Mouse (Mus musculus): Measurements from ENCODE around the gene Hmces.
A peak's percentile ranks its signal among the peaks of the same experiment; 100 is the strongest.

Gene Hmces

DNA sequence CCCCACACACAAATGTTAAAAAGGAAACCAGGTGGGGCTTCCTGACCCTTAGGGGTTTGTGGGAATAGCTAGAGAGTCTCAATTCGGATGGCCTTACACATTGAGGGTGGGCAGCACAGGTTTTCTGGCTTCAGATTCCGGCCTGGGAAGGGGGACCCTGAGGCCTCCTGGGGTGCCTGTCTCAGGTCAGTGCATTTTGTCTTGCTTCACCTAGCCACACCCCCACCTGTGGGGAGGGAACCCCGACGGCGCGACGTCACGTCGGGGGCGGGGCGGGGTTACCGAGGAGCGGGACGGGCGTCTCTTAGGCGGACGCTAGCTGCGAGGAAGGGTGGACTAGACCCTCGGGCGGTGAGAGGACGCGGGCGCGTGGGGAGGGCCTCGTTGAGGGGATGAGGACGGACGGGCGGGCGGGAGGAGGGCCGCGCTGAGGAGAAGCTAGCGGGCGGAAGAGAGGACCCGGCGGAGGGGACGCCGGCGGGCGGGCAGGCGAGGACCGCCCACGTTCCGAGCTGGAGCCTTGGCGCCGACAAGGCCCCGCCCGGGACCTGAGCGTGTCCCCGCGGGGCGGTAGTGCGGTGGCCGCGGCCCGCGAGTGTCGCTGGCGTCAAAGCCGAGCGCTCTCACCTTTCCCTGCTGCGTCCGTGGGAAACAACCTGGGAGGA, at the start of gene Hmces:
TSS of gene Hmces (plus strand) at position 275 of the 665 bp plus-strand sequence.
- peak; percentile 72 to 74 for DNase-seq (ENCODE audit: low spot score in 2 of 2)

DNA sequence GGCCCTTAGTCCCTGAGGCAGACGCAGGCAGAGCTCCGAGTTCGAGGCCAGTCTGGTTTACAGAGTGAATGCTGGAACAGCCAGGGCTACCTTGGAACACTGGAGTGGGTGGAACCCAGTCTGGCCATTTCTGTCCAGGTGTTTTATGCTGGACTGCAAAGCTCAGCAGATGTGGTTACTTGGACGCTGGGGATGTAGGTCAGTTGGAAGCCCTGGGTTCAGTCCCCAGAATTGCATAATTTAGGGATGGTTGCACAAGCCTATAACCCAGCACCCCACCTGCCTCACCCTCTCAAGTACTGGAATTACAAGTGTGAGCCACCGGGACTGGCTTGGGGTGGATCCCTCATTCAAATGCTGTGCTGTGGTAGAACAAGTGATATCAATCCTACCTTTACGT, 47.5 kb upstream of the Hmces start:
- DNase-seq (ENCODE audit: low spot score in 2 of 2): no peak

DNA sequence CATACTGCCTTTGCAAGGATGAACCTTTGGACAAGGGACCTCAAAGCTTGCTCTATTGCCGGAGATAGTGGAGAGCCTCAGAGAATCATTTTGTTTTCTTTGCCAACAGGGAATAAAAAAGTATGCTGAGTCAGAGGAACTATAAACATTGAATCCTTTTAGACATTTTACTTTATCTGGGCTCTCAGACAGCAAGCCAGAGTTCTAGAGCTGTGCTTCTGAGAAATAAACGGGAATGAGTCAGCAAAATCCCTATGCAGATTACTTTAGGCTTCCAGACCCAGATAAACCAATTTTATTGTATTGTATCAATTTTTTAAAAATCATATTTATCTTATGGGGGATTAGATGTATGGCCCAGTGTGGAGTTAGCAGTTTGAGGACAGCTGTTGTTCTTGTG, 46.5 kb upstream of the Hmces start:
- DNase-seq (ENCODE audit: low spot score in 2 of 2): no peak

DNA sequence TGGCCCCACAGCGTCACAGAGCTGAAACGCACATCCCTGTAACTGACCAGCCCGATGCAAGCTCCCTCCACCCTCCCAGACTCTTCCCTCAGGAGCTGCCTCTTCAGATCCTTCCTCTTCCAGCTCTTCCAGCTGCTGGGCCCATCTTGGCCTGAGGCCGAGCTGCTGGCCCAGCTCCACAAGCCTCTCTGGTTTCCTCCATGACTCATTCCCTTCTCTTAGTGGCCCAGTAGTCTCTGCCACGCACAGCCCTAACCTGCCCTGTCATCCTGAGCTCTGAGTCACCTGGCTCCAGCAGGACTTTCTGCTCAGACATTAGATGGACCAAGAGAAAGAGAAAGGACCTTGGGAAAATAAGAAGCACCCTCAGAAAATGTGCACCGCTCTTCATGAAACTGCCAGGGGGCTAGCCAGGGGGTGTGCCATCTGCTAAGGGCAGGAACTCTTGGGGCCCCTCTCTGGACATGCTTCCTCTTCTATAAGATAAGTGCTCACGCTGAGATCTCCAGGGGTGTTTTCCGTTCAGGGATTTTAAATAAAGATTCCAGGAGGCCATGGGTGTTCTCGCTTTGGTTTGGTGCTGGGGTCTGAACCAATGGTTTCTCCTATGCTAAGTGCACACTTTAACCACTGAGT, 44.7 kb upstream of the Hmces start:
- no peak for DNase-seq (ENCODE audit: low spot score in 2 of 2)

DNA sequence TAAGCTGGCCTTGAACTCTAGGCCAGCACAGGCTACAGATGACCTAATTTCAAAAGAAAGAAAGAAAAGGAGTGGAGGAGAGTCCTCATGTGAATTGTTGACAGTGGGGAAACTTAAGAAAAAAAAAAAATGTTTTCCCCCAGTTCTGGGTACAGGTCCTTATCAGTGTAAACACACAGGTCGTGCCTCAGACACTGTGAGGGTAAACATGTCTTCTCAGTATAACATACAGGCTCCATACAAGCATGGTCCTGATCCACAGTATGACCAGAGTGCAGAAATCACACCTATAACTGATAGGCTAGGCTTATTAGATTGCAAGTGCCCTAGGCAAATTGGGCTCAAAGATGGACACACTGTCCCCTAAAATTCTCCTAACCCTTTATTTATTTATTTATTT, 43.3 kb upstream of the Hmces start:
- DNase-seq (ENCODE audit: low spot score in 2 of 2): no peak

DNA sequence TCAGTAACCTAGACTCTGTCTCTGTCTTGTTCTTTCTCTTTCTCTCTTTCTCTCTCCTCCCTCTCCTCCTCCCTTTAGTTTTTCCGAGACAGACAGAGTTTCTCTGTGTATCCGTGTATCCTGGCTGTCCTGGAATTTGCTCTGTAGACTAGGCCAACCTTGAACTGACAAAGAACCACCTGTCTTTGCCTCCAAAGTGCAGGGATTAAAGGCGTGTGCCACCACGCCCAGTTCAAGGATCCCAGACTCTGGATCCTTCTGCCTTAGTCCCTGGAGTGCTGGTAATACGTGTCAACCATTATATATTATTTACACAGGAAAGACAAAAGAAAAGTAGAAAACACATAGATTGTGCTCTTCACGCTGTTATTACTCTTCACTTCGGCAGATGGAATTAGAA, 42.5 kb upstream of the Hmces start:
- no peak for DNase-seq (ENCODE audit: low spot score in 2 of 2)

DNA sequence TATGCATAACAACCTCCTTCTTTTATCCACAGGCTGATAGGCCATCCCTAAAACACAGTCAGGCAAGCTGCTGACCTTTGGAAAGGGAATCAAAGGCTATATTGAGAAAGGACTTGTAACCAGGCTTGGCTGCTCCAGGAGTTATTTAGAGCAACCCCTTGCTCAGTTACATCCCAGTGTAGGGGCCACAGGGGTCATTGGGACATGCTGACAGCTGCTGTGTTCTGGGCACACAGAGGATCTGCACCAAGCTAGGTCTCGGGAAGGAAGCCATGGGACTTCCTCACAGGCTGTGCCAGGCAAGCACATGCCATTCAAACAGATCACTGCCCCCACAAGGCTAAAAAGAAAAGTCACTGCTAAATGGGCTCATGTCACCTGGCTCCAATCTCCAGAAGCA, 40.6 kb upstream of the Hmces start:
- no peak for DNase-seq (ENCODE audit: low spot score in 2 of 2)

DNA sequence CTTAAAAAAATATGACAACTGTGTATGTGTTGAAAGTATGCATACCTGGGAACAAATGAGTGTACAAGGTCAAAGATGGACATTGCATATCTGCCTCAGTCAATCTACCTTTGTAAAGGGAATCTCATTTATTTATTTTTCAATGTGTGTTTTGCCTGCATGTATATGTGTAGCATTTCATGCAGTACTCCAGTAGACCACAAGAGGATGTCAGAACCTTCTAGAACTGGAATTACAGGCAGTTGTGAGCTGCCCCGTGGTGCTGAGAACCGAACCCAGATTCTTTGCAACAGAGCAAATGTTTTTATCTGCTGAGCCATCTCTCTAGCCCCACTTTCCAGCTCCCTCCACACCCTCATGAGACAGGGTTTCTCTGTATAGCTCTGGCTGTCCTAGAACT, 39.8 kb upstream of the Hmces start:
- no peak for DNase-seq (ENCODE audit: low spot score in 2 of 2)

DNA sequence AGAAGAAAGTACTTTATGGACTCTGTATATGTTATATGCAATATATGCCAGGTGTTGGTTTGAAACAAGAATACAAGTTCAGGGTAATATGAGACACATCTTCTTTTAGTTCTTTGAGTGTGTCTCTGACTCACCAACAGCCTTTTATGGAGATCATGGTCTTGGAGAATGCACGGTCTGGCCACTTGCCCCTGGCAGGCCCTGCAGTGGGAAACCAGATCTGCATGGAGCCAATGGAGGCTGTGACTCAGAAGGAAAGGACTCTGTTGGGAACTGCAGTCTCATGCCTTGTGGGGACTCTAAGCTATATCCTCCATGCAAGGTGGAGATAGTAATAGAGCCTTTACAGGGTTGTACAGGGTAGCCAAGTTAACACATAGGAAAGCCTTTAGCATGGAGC, 38.7 kb upstream of the Hmces start:
- no peak for DNase-seq (ENCODE audit: low spot score in 2 of 2)

DNA sequence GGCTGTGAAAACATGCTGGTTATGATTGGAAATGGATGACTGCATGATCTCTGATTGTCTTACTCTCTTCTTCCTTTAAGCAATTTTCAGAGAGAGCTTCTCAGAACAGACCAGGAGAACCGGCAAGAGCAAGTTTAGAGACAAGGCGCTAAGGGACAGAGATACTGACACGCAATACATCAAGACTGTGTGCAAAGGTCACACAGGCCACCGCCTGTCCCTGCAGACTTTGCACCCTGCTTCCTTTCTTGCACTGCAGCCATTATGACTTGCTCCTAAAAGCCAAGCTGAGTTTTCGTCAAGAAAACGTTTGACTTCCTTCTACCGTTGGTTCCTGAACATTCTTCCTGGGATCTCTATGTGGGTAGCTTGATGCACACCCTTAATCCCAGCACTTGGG, 38.2 kb upstream of the Hmces start:
- DNase-seq (ENCODE audit: low spot score in 2 of 2): no peak

DNA sequence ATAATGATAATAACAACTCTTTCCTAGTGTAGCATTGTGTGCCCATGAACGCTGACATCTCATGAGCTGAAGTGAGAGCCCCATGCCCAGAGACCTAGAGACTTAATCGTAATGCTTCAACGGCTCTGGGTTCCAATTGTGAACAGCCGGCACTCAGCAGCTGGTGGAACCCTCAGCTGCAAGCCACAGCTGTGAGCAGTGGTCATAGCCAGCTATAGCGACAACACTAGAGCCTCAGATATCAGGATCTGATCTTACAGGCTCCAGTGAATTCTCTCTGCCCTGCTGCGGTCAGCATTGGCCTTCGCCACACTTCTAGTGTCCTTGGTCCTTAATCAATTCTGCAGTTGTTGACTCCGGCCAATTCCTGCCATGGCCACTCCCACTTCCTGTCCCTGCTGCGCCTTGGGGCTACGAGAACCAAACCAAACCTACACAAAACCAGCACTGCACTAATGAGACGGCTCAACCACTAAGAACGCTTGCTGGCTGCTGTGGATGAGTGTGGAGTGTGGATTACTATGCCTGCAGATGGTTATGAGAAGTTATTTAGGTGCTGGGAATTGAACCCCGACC, 37.6 kb upstream of the Hmces start:
- no peak for DNase-seq (ENCODE audit: low spot score in 2 of 2)

DNA sequence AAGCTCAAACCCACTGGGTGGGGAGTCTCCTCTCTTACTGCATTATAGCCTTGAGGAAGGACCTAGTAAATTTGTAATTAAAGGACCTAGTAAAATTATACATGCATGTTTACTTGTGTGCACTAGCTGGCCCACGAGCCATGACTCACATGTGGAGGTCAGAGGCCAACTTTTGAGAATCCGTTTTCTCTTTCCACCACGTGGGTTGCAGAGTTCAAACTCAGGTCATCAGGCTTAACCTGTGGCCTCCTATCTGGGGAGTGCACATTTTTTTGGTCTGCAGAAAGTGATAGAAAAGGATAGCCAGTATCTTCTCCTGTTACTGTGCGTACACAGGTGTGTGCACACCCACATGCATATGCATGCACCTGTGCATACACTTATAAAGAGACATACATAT, 34.7 kb upstream of the Hmces start:
- no peak for DNase-seq (ENCODE audit: low spot score in 2 of 2)

DNA sequence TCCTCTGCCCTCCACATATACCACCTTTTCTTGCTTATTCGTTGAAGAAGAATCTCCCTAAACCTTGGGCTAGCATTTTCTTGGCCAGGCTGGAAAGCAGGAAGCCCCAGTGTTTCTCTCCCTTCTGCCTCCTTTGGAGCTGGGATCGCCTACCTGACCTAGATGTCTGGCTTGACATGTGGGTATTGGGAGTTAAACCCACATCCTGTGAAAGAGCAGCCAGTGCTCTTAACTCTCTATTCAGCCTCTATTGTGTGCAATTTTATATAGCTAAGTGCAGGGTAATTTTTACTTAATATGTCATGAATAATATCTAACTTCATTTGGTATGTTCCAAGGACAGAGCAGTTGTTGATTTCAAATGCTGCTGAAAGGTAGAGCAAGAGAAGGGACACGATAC, 34.1 kb upstream of the Hmces start:
- DNase-seq (ENCODE audit: low spot score in 2 of 2): peak; percentile 18 to 29

DNA sequence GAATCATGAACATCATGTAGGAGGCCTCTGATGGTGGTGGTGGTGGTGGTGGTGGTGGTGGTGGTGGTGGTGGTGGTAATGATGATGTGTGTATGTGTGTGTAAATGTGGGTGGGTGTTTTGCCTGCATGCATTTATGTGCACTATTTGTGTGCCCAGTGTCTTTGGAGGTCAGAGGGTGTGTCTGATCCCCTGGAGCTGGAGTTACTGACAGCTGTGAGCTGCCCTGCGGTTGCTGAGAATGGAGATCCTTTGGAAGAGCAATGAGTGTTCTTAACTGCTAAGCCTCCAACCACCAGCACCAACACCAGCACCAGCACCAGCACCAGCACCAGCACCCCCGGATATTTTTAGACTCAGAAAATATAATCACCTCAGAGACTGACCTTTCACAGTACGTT, 31.5 kb upstream of the Hmces start:
- DNase-seq (ENCODE audit: low spot score in 2 of 2): no peak

DNA sequence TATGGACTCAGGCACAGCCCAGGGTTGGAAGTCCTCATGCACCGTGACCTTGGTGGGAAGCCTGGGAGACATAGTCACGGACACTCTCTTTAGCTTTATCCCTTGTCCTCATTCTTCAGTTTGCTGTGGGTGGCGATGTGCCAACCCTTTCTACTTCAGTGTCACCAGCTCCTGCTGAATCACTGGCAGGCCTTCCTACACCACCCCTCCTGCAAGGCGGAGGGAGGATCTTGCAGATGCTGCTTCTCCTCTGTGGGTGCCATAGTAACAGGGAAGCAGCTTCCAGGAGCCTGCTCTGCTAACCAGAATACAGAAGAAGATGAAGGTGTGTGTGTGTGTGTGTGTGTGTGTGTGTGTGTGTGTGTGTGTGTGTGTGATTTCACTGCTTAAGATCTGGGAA, 30.9 kb upstream of the Hmces start:
- DNase-seq (ENCODE audit: low spot score in 2 of 2): no peak

DNA sequence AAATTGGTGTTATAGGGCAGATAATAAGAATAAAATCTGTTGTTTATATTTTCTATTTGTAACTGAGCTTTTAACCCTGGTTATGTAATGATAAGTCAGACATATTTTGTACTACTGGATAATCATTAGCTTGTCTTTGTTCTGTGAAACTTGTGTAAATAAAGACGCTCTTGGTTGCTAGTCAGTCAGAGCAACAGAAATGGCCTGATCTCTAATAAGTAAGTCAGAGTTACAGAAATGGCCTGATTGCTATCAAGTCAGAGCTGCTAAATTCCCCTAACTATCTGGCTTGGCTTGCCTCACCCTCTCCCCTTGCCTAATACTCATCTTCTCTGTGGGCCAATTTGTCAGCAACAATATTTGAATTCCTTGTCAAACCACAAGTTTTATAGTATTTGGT, 27.0 kb upstream of the Hmces start:
- no peak for DNase-seq (ENCODE audit: low spot score in 2 of 2)

DNA sequence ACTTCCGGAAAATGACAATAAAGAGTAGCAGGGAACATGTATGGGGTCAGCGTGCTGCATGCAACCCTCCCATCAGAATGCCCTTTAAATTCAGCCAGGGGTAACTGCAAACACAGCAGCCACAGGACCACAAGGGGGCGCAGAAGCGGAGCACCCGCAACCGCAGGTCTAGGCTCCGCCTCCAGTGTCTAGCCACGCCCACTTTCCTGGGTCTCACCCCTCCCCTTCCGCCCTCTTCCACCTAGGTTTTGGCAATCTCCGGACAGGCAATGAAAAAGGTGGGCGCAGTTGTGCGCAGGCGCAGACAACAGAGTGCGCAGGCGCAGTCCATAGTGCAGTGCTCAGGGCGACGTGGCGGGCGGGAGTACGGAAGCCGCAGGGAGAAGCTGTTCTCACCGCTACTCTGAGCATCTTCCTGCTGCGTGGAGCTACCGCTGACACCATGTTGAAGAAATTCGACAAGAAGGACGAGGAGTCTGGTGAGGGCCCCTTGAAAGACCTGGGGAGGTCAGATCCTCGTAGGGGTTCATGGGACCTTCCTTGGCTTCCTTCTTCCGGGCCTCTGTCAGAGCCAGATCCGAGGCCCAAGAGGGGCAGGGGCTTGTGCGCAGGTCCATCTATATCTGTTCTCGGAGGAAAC, 26.0 kb upstream of the Hmces start, which contains the start of gene Copg1:
TSS of gene Copg1 (plus strand) at position 221 of the 640 bp plus-strand sequence.
- peak; percentile 99 to 100 for DNase-seq (ENCODE audit: low spot score in 2 of 2)

DNA sequence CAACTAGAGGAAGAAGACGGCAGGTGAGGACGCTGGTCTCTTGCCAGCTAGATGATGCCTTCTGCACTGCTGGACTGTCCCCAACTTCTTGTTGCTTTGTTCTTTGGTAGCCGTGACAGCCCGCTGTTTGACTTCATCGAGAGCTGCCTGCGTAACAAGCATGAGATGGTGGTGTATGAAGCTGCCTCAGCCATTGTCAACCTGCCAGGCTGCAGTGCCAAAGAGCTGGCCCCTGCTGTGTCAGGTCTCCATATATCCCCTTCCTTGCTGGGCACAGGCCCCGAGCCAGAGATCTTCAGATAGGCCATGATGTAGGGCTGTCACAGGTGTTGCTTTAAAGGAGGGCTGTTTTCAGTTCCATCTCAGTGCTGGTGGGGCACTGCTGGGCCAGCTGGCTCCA, 19.8 kb upstream of the Hmces start:
- no peak for DNase-seq (ENCODE audit: low spot score in 2 of 2)

DNA sequence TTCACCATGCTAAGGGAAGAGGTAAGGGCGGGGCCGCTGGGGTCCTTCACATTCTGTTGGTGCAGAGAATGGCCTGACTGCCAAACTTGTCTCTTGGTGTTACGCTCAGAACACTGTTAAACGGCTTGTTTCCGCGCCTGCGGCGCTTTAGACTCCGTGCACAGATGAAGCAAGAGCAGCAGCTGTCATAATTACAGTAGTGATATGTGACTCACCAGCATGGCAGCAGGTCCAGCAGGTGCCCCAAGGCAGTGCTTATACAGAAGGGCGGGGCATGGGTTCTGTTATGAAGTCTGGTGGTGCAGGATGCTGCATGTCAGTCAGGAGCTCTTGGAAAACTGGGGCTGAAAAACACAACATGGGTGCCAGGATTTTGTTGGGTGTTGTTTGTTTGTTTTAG, 15.7 kb upstream of the Hmces start:
- DNase-seq (ENCODE audit: low spot score in 2 of 2): no peak

DNA sequence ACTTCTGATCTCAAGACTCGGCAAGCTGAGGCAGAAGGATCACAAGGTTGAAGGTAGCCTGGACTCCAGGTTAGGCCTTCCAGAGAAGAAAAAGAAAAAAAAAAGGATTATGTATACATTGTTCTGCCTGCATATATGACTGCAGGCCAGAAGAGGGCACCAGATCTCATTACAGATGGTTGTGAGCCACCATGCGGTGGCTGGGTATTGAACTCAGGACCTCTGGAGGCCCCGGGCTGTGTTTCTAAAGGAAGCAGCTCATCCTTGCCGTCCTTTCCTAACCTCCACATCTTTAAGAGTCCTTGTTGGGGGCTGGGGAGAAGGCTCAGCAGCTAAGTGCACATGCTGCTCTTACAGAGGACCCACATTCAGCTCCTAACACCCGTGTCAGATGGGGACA, 7.1 kb upstream of the Hmces start:
- no peak for DNase-seq (ENCODE audit: low spot score in 2 of 2)

DNA sequence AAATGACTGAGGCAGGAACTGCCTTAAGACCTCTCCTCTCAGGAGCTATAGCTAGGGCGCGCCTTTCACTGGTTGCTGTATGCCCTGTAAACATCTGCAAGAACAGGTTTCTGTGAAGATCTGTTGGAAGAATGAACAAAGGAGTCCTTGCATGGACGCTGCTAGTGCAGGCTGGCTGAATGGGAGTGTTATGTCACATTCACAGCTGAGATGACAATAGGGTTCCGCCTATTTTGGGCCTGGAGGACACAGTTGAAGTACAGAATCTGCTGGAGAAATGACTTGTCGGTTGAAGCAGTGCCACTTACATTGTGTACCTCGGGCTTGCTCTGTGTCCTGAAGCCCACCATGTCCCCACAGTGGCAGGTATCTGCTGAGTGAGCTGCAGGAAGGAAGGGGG, 4.6 kb upstream of the Hmces start:
- no peak for DNase-seq (ENCODE audit: low spot score in 2 of 2)

DNA sequence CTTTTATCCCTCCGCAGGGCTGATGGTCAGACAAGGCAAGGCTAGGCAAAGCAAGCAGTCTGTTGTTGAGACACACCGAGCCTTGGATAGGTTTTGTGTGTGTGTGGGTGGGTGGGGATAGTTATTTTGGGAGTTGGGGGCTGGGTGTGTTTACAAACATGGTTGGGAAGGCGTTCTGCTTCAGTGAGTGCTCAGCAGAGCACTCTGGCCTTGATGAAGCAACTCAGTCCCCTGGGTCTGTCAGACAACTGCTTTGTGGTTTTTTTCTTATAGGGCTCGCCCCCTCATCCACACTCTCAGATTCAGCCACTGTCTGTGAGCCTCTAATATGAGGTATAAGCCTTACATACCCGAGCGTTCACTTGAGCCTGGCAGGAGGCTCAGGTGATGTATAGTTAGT, 2.2 kb upstream of the Hmces start:
- DNase-seq (ENCODE audit: low spot score in 2 of 2): no peak

Data from thymus, postnatal 10 days (tissue).